Mouse (Mus musculus) ES-Bruce4 (cell line): ENCODE results near the gene Lao1. TPM values are rescaled to one million over a fixed set of nuclear protein-coding genes. Genes with fewer than 3 reads are reported as not detected.

Source experiments
- H3K27ac ChIP-seq: 2 replicates; pipeline ENCODE4 v1.5.1; 2012; ENCODE audit warnings: low read length, inconsistent platforms; ENCODE audit not compliant: insufficient read depth
- H3K27me3 ChIP-seq: 2 replicates; pipeline ENCODE4 v1.6.1; 2012; ENCODE audit warnings: mild to moderate bottlenecking, low read length, inconsistent platforms; ENCODE audit not compliant: control insufficient read depth, poor library complexity, insufficient read depth, severe bottlenecking
- H3K36me3 ChIP-seq: 2 replicates; pipeline ENCODE4 v1.6.1; 2012; ENCODE audit warnings: inconsistent platforms, mild to moderate bottlenecking, low read length, moderate library complexity; ENCODE audit not compliant: control insufficient read depth, poor library complexity, insufficient read depth, severe bottlenecking
- H3K4me1 ChIP-seq: one replicate; pipeline ENCODE4 v1.8.1; 2011; ENCODE audit warnings: low read length; ENCODE audit not compliant: control insufficient read depth, insufficient read depth
- H3K4me3 ChIP-seq: 2 replicates; pipeline ENCODE4 v1.5.1; 2011; ENCODE audit warnings: low read depth, mild to moderate bottlenecking, low read length
- H3K9ac ChIP-seq: 2 replicates; pipeline ENCODE4 v1.6.1; 2012; ENCODE audit warnings: low read depth, mild to moderate bottlenecking, inconsistent platforms; ENCODE audit not compliant: poor library complexity, severe bottlenecking
- H3K9me3 ChIP-seq: replicated peaks from 2 replicates; pipeline ENCODE4 v1.6.1; 2012; ENCODE audit warnings: mild to moderate bottlenecking, low read length, inconsistent platforms; ENCODE audit not compliant: control insufficient read depth, poor library complexity, insufficient read depth, severe bottlenecking
- CTCF ChIP-seq: IDR thresholded peaks from one replicate; pipeline ENCODE4 v1.8.1; 2011; ENCODE audit warnings: low read depth, low read length
- EP300 ChIP-seq: IDR thresholded peaks from 2 replicates; pipeline ENCODE4 v1.6.1; 2011; ENCODE audit warnings: low read depth, low read length; ENCODE audit not compliant: insufficient read depth
- POLR2A ChIP-seq: IDR thresholded peaks from one replicate; pipeline ENCODE4 v1.8.1; 2011; ENCODE audit warnings: low read length; ENCODE audit not compliant: insufficient read depth
- polyA plus RNA-seq: library from polyadenylated mRNA; stranded (reverse); fragments of >200 nt; gene quantifications from 2 replicates; pipeline ENCODE4 v1.2.4, GENCODE M21; 2011; ENCODE audit warnings: low read depth; ENCODE audit not compliant: missing spikeins, insufficient read depth, insufficient read length

Gene Lao1
- polyA plus RNA-seq, 1 experiment = not detected

GRCm38 (mm10) chr4:118973281-118973680 is 11.9 kb downstream of the Lao1 start:
- Histone ChIP-seq H3K27ac (no peak overlapping the region), H3K27me3 (no peaks in the 10 kb centered on the region), H3K9me3 (no peaks in the 10 kb centered on the region), H3K4me1 (no peaks in the 10 kb centered on the region), H3K9ac (no peak overlapping the region), H3K4me3 (no peak overlapping the region), H3K36me3 (no peaks in the 10 kb centered on the region)
- TF ChIP-seq EP300 (no peak), CTCF (no peak), POLR2A (no peak)

GRCm38 (mm10) chr4:118985291-118985690 is 23.9 kb downstream of the Lao1 start:
- Histone ChIP-seq H3K27me3 (no peaks in the 10 kb centered on the region), H3K36me3 (no peaks in the 10 kb centered on the region), H3K4me1 (no peaks in the 10 kb centered on the region), H3K9me3 (no peaks in the 10 kb centered on the region), H3K9ac (no peak overlapping the region), H3K27ac (no peak overlapping the region), H3K4me3 (no peak overlapping the region)
- TF ChIP-seq EP300 = no peak
- TF ChIP-seq CTCF = no peak
- TF ChIP-seq POLR2A = no peak

GRCm38 (mm10) chr4:118988535-118988934 is 27.2 kb downstream of the Lao1 start:
- H3K4me1 ChIP-seq = no peaks in the 10 kb centered on the region
- H3K9ac ChIP-seq = no peak overlapping the region
- TF ChIP-seq EP300 (peak; percentile 48; the same call in 1 of the 2 replicates), CTCF (peak; percentile 93), POLR2A (no peak)
- H3K27ac ChIP-seq = no peak overlapping the region
- H3K9me3 ChIP-seq = peaks cover 4% of the 10 kb centered on the region
- no peaks in the 10 kb centered on the region for H3K27me3 ChIP-seq
- no peak overlapping the region for H3K4me3 ChIP-seq
- no peaks in the 10 kb centered on the region for H3K36me3 ChIP-seq

- no peaks in the 10 kb centered on the region for H3K36me3 ChIP-seq
- H3K9me3 ChIP-seq = peaks cover 11% of the 10 kb centered on the region
- no peaks in the 10 kb centered on the region for H3K27me3 ChIP-seq
- no peak for TF ChIP-seq EP300
- no peak for TF ChIP-seq POLR2A
- TF ChIP-seq CTCF = no peak
- no peak overlapping the region for H3K4me3 ChIP-seq
- no peaks in the 10 kb centered on the region for H3K4me1 ChIP-seq
- no peak overlapping the region for H3K9ac ChIP-seq
- H3K27ac ChIP-seq = no peak overlapping the region
Measured at GRCm38 (mm10) chr4:118989331-118989730, 28.0 kb downstream of the Lao1 start.

- Histone ChIP-seq H3K9me3 (peaks cover 26% of the 10 kb centered on the region), H3K4me3 (no peak overlapping the region), H3K27ac (no peak overlapping the region), H3K27me3 (no peaks in the 10 kb centered on the region), H3K36me3 (no peaks in the 10 kb centered on the region), H3K9ac (no peak overlapping the region), H3K4me1 (no peaks in the 10 kb centered on the region)
- peak; percentile 66 for TF ChIP-seq CTCF
- TF ChIP-seq EP300 = no peak
Measured at GRCm38 (mm10) chr4:118991797-118992196, 30.4 kb downstream of the Lao1 start.

GRCm38 (mm10) chr4:118997127-118997542 is 35.8 kb downstream of the Lao1 start:
- TF ChIP-seq EP300 (no peak), CTCF (no peak), POLR2A (no peak)
- Histone ChIP-seq H3K9me3 (peaks cover 26% of the 10 kb centered on the region), H3K4me3 (no peak overlapping the region), H3K9ac (no peak overlapping the region), H3K36me3 (no peaks in the 10 kb centered on the region), H3K27ac (no peak overlapping the region), H3K27me3 (no peaks in the 10 kb centered on the region), H3K4me1 (peaks cover 2% of the 10 kb centered on the region)
